In genomic region chr6:146928108-146928507, GRCm38 (mm10) we compare ENCODE assay signal across 19 mouse cellular contexts. TPM values are rescaled to one million over a fixed set of nuclear protein-coding genes. Genes with fewer than 3 reads are reported as not detected.
A peak's percentile ranks its signal among the peaks of the same experiment; 100 is the strongest.
DNase-seq lines count a peak whose midpoint lies in the region; ATAC-seq and TF ChIP-seq lines count a peak whose summit lies in the region.
"Had no signal": no experiment of that assay in that cellular context is flagged by ENCODE, and none has a peak within 500 bp of the region (broad histone marks: within the 10 kb centered on the region; RNA-seq: fewer than 3 reads in every experiment).

No protein-coding gene starts in this region.

- TF ChIP-seq EP300 in heart, adult 2 months (IDR thresholded peaks at IDR 0.05; ENCODE audit: insufficient read depth, low read depth, low read length), result no peak

- ATAC-seq in heart, embryonic 16.5 days (replicated peaks; ENCODE audit: extremely low read depth, insufficient read depth, low FRiP score), result no peak
- no peak for ATAC-seq in midbrain, embryonic 14.5 days (ENCODE audit: low FRiP score, low TSS enrichment)
- ATAC-seq: activated CD4-positive, CD25-positive, alpha-beta regulatory T cell, adult 4 months; CD4-positive, CD25-positive, alpha-beta regulatory T cell, adult 4 months; inflammation-experienced regulatory T-cells, adult 6 months; midbrain, embryonic 13.5 days had no signal

- TF ChIP-seq CTCF in heart, adult 2 months (IDR thresholded peaks at IDR 0.05), result no peak
- TF ChIP-seq CTCF in layer of hippocampus, adult 2 months (conservative IDR thresholded peaks at IDR 0.05), result no peak

- DNase-seq in heart, adult 2 months, result peak in 1 of 2 experiments; percentile 27
- no peak for DNase-seq in heart, postnatal 25 days (ENCODE audit: low spot score)
- no peak for DNase-seq in layer of hippocampus, adult 2 months (ENCODE audit: low spot score in 2 of 2)
- no peak for DNase-seq in layer of hippocampus, postnatal 25 days (ENCODE audit: extremely low spot score in 1 of 2, low spot score in 1 of 2)
- DNase-seq in adipocyte (ENCODE audit: low spot score), result peak; percentile 77
- no peak for DNase-seq in midbrain, embryonic 14.5 days
- DNase-seq in right cerebral cortex, postnatal 36 days (ENCODE audit: low spot score in 2 of 2), result no peak
- DNase-seq: lung, adult 2 months; thymus, adult 18-20 months had no signal

- no peak overlapping the region for H3K4me2 ChIP-seq in heart, embryonic 16.5 days (ENCODE audit: low read depth, low read length)
- H3K4me2 ChIP-seq in midbrain, embryonic 14.5 days (ENCODE audit: low read length), result no peak overlapping the region
- H3K4me2 ChIP-seq: midbrain, embryonic 13.5 days had no signal

- H3K79me2 ChIP-seq in heart, adult 2 months (replicated peaks; ENCODE audit: control insufficient read depth, insufficient read depth, low read length), result peaks cover 8% of the 10 kb centered on the region

- H3K9ac ChIP-seq in heart, adult 2 months (ENCODE audit: low read depth, low read length), result no peak overlapping the region
- no peak overlapping the region for H3K9ac ChIP-seq in heart, embryonic 16.5 days (ENCODE audit: low read length)
- no peak overlapping the region for H3K9ac ChIP-seq in midbrain, embryonic 14.5 days (replicated peaks; ENCODE audit: low read length)
- H3K9ac ChIP-seq: midbrain, embryonic 13.5 days had no signal

- no peak for TF ChIP-seq POLR2A in heart, adult 2 months (IDR thresholded peaks at IDR 0.05; ENCODE audit: insufficient read depth, low read depth, low read length)

- peaks cover 14% of the 10 kb centered on the region for H3K4me1 ChIP-seq in heart, adult 2 months (ENCODE audit: control insufficient read depth, insufficient read depth, low read length)
- peaks cover 21% of the 10 kb centered on the region for H3K4me1 ChIP-seq in heart, embryonic 16.5 days (ENCODE audit: control insufficient read depth, insufficient read depth, low read length)
- no peaks in the 10 kb centered on the region for H3K4me1 ChIP-seq in midbrain, embryonic 14.5 days (ENCODE audit: control insufficient read depth, insufficient read depth, low read length)

- peak overlapping the region; percentile 76 for H3K27ac ChIP-seq in heart, adult 2 months
- peak overlapping the region; percentile 23; the same call in 1 of the 2 replicates for H3K27ac ChIP-seq in layer of hippocampus, adult 2 months
- peak overlapping the region; percentile 68 for H3K27ac ChIP-seq in heart, embryonic 16.5 days (ENCODE audit: low read length)
- H3K27ac ChIP-seq in midbrain, embryonic 14.5 days (replicated peaks; ENCODE audit: low read depth, low read length), result no peak overlapping the region
- H3K27ac ChIP-seq: midbrain, embryonic 13.5 days had no signal

- H3K9me3 ChIP-seq in heart, embryonic 16.5 days (replicated peaks; ENCODE audit: control insufficient read depth, low read length), result no peaks in the 10 kb centered on the region
- no peaks in the 10 kb centered on the region for H3K9me3 ChIP-seq in midbrain, embryonic 14.5 days (ENCODE audit: control insufficient read depth, low read length)
- H3K9me3 ChIP-seq: midbrain, embryonic 13.5 days had no signal

- intact Hi-C loops in heart, adult 2 months (cut with DNase I), result no loop called here
- intact Hi-C loops in heart, postnatal 25 days (cut with DNase I), result no loop called here

- peaks cover 17% of the 10 kb centered on the region for H3K36me3 ChIP-seq in heart, adult 2 months (ENCODE audit: control insufficient read depth, insufficient read depth, low read length)
- no peaks in the 10 kb centered on the region for H3K36me3 ChIP-seq in heart, embryonic 16.5 days (ENCODE audit: control insufficient read depth, insufficient read depth)
- no peaks in the 10 kb centered on the region for H3K36me3 ChIP-seq in midbrain, embryonic 14.5 days (ENCODE audit: control insufficient read depth, insufficient read depth, low read length)
- H3K36me3 ChIP-seq: midbrain, embryonic 13.5 days had no signal

- WGBS in heart, adult 2 months, result 14% methylated on average over 3 of the region's 3 CpGs
- 22% methylated on average over 3 of the region's 3 CpGs for WGBS in heart, embryonic 16.5 days
- 56% methylated on average over 3 of the region's 3 CpGs for WGBS in midbrain, embryonic 14.5 days

- H3K27me3 ChIP-seq in heart, adult 2 months (ENCODE audit: control insufficient read depth, insufficient read depth, low read length), result no peaks in the 10 kb centered on the region
- no peaks in the 10 kb centered on the region for H3K27me3 ChIP-seq in heart, embryonic 16.5 days (ENCODE audit: control insufficient read depth, insufficient read depth, low read length)
- no peaks in the 10 kb centered on the region for H3K27me3 ChIP-seq in midbrain, embryonic 14.5 days (ENCODE audit: control insufficient read depth, insufficient read depth, low read length)
- H3K27me3 ChIP-seq: midbrain, embryonic 13.5 days had no signal

- H3K4me3 ChIP-seq in heart, adult 2 months, result no peak overlapping the region
- no peak overlapping the region for H3K4me3 ChIP-seq in layer of hippocampus, adult 2 months
- no peak overlapping the region for H3K4me3 ChIP-seq in heart, embryonic 16.5 days (ENCODE audit: low read length)
- no peak overlapping the region for H3K4me3 ChIP-seq in midbrain, embryonic 14.5 days (replicated peaks; ENCODE audit: low read depth, low read length)
- H3K4me3 ChIP-seq: erythroblast, embryonic 14.5 days; midbrain, embryonic 13.5 days had no signal

RNA-seq across cellular contexts. Expression of gene 1700034J05Rik, which starts 26.1 kb away (rescaled TPM):
- total RNA-seq in heart, adult 2 months (2021), result not detected
- not detected in 2 replicates for polyA plus RNA-seq in heart, adult 2 months (2012; rRNA removed)
- not detected for total RNA-seq in heart, postnatal 25 days (2021)
- total RNA-seq in layer of hippocampus, adult 2 months (2021), result not detected
- total RNA-seq in layer of hippocampus, postnatal 25 days (2021), result not detected
- 0.09 and 0.12 TPM in 2 replicates for polyA plus RNA-seq in heart, embryonic 16.5 days (2015; fragmentation: Nextera tagmentation; extraction: Ambion mirVana)
- not detected in 2 replicates for polyA plus RNA-seq in midbrain, embryonic 14.5 days (2014; fragmentation: Nextera tagmentation; extraction: Ambion mirVana)
- total RNA-seq: granulocyte monocyte progenitor cell, adult 5-6 weeks; left cerebral cortex, postnatal 25 days had no signal
- polyA plus RNA-seq: activated CD4-positive, CD25-positive, alpha-beta regulatory T cell, adult 4 months; CD4-positive, CD25-positive, alpha-beta regulatory T cell, adult 4 months; cortical plate, adult 2 months; erythroblast, embryonic 14.5 days; frontal cortex, adult 2 months; lung, adult 2 months had no signal

RNA-seq across cellular contexts. Expression of gene Ppfibp1, which starts 39.8 kb away (rescaled TPM):
- total RNA-seq in heart, adult 2 months (2021), result 100 to 1,000 TPM; 102 to 128 TPM
- 15.4 and 33.7 TPM in 2 replicates for polyA plus RNA-seq in heart, adult 2 months (2012; rRNA removed)
- total RNA-seq in heart, postnatal 25 days (2021), result 100 to 1,000 TPM in 1 of 2 experiments, 10 to 100 TPM in 1; 82.4 to 107 TPM
- 10 to 100 TPM; 35.3 to 40.6 TPM for total RNA-seq in layer of hippocampus, adult 2 months (2021)
- 10 to 100 TPM; 40.9 to 41.7 TPM for total RNA-seq in layer of hippocampus, postnatal 25 days (2021)
- polyA plus RNA-seq in heart, embryonic 16.5 days (2015; fragmentation: Nextera tagmentation; extraction: Ambion mirVana), result 47.9 and 49.8 TPM in 2 replicates
- 9.2 and 13.4 TPM in 2 replicates for polyA plus RNA-seq in midbrain, embryonic 14.5 days (2014; fragmentation: Nextera tagmentation; extraction: Ambion mirVana)
- polyA plus RNA-seq: erythroblast, embryonic 14.5 days had no signal
